Mouse (Mus musculus): ENCODE measurements around the gene Eif4e1b. TPM values are rescaled to one million over a fixed set of nuclear protein-coding genes. Genes with fewer than 3 reads are reported as not detected.

Eif4e1b gene
- polyA plus RNA-seq, 1 experiment from 2014 or later: not detected

DNA sequence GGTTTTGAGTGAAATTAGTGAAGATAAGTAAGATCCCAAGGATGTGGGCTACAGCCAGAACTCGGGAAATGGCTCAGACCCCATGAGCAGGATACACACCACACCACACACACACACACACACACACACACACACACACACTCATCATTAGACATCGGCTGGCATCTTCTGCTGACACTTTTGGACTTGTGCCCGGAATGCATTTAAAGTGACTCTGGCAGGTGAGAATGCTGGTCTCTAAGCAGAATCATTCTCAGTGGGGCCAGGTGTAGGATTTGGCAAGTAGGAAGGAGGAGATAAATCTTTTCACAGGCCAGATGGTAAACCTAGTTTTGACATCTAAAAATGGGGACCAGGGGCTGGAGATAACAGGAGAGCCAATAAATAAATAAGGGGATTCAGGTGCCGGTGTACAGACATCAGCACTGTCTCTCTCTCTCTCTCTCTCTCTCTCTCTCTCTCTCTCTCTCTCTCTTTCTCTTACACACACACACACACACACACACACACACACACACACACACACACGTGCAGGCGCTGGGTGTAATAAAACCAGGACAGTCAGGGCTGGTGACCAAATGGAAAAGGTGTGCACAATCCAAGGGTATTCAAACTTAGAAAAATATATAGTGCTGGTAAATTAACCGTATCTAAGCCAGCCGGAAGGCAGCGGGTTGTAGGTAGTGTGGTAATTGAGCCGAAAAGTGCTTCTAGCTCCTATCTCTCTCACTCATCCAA lies 26.5 kb upstream of the Eif4e1b start:
- no peak for ATAC-seq (ENCODE audit: insufficient read depth, low FRiP score, low TSS enrichment)
- DNase-seq (ENCODE audit: low spot score): no peak
- Histone ChIP-seq H3K27me3 (ENCODE audit: control insufficient read depth, insufficient read depth, low read length) (peaks cover 3% of the 10 kb centered on the region; the same call in 1 of the 2 replicates), H3K27ac (ENCODE audit: low read depth, low read length) (peak overlapping the region; percentile 79; the same call in 1 of the 2 replicates), H3K4me1 (ENCODE audit: control insufficient read depth, insufficient read depth, low read length) (peaks cover 21% of the 10 kb centered on the region), H3K9me3 (ENCODE audit: control insufficient read depth, low read length) (no peaks in the 10 kb centered on the region), H3K4me3 (ENCODE audit: low read depth, low read length) (peak overlapping the region; percentile 32), H3K9ac (ENCODE audit: low read length) (peak overlapping the region; percentile 47; the same call in 1 of the 2 replicates), H3K36me3 (ENCODE audit: control insufficient read depth, insufficient read depth, low read length) (no peaks in the 10 kb centered on the region), H3K4me2 (ENCODE audit: low read depth) (peak overlapping the region; percentile 62)
- 49% methylated on average over 10 of the region's 10 CpGs for WGBS

DNA sequence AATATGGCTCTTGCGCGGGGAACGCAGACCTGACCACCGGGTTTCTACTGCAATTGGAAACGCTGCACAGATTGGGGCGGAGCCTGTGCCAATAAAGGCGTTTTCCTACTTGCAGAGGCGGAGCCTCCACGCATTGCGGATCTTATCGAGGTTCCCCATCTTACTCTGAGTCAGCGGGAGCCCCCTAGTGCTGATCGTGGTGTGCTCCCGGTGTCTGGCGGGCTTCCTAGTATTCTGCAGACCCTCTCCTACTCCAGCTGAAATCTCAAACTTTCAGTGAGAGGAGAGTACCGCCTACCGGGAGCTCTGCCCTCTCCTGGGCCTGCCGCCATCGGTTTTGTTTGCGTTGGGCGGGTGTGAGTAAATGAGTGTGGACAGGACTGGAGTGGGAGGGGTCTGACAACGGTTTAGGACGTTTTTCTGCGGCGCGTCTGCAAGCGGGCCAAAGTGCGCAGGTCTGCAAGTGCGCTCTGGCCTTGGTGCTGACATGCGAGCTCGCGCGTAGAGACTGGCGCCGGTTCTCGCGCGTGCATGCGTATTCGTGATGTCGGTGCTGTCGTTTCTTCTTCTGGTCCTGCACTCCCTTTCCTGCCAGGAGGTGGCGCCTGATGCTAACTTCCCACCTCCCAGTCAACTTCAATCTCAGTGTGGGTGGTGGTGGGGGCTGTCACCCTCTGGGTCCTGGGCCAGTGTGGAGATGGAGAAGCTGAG lies 25.6 kb upstream of the Eif4e1b start:
- DNase-seq (ENCODE audit: low spot score) (peak; percentile 95), ATAC-seq (ENCODE audit: insufficient read depth, low FRiP score, low TSS enrichment) (peak; percentile 78)
- Histone ChIP-seq H3K4me3 (ENCODE audit: low read depth, low read length) (peak overlapping the region; percentile 32), H3K9ac (ENCODE audit: low read length) (peak overlapping the region; percentile 50), H3K36me3 (ENCODE audit: control insufficient read depth, insufficient read depth, low read length) (no peaks in the 10 kb centered on the region), H3K9me3 (ENCODE audit: control insufficient read depth, low read length) (no peaks in the 10 kb centered on the region), H3K4me1 (ENCODE audit: control insufficient read depth, insufficient read depth, low read length) (peaks cover 21% of the 10 kb centered on the region), H3K27me3 (ENCODE audit: control insufficient read depth, insufficient read depth, low read length) (peaks cover 4% of the 10 kb centered on the region; the same call in 1 of the 2 replicates), H3K4me2 (ENCODE audit: low read depth) (peak overlapping the region; percentile 62), H3K27ac (ENCODE audit: low read depth, low read length) (peak overlapping the region; percentile 79)
- under 1% methylated on average over 43 of the region's 43 CpGs for WGBS

DNA sequence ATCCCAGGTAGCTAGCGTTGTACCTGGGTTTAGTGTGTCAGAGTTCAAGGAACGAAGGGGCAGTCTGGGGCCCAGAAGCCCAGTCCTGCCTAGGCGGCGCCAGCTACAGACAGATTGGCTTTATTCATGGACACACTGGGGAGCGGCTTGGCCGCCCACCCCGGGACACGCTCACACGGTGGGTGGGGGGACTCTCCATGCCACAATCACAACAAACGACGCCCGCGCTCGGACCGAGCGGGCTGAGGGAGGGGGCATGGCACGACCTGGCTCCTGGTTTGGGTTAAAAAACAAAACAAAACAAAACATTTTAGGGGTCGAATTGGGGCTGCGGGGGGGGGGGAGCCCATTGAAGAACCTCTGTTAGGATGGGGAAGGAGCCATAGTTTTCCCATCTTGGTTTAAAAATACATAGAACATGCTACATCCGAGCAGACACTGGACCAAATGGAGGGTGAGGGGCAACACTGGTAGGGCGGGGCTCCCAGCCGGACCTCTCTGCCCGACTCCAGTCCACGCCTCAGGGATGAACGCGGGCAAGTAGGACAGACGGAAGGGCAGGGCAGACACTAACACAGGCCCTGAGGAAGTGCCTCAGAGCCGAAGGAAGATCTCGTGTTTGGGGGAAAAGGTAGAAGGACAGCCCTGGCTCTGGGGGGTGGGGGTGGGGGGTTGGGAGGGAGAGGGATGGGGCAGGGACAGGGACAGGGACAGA lies 24.9 kb upstream of the Eif4e1b start:
- Histone ChIP-seq H3K27me3 (ENCODE audit: control insufficient read depth, insufficient read depth, low read length) (peaks cover 11% of the 10 kb centered on the region), H3K9ac (ENCODE audit: low read length) (peak overlapping the region; percentile 50), H3K9me3 (ENCODE audit: control insufficient read depth, low read length) (no peaks in the 10 kb centered on the region), H3K4me3 (ENCODE audit: low read depth, low read length) (peak overlapping the region; percentile 32), H3K27ac (ENCODE audit: low read depth, low read length) (peak overlapping the region; percentile 79; the same call in 1 of the 2 replicates), H3K4me1 (ENCODE audit: control insufficient read depth, insufficient read depth, low read length) (peaks cover 21% of the 10 kb centered on the region), H3K36me3 (ENCODE audit: control insufficient read depth, insufficient read depth, low read length) (no peaks in the 10 kb centered on the region), H3K4me2 (ENCODE audit: low read depth) (peak overlapping the region; percentile 62)
- ATAC-seq (ENCODE audit: insufficient read depth, low FRiP score, low TSS enrichment) (no peak), DNase-seq (ENCODE audit: low spot score) (no peak)
- 1% methylated on average over 29 of the region's 29 CpGs for WGBS

DNA sequence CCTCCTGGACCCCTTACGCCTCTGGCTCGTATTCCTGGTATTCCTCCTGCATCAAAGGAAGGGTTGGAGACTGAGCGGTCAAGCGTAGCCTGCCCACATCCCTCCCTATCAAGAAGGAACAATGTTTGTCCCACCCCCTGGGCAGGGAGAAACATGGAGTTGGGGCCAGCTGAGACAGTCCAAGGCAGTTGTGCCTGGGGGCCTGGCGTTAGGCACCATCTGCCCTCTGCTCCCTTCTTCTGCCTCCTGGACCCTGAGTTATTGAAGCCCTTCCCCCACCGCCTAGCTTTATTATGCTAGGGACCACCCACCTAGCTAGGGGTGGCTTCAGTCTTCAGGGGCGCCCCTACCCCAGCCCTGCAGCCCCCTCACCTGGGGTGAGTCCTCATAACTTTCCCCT lies 24.3 kb upstream of the Eif4e1b start:
- H3K9ac ChIP-seq (ENCODE audit: low read length): peak overlapping the region; percentile 50
- no peaks in the 10 kb centered on the region for H3K36me3 ChIP-seq (ENCODE audit: control insufficient read depth, insufficient read depth, low read length)
- DNase-seq (ENCODE audit: low spot score) (no peak), ATAC-seq (ENCODE audit: insufficient read depth, low FRiP score, low TSS enrichment) (no peak)
- H3K9me3 ChIP-seq (ENCODE audit: control insufficient read depth, low read length): no peaks in the 10 kb centered on the region
- WGBS: 5% methylated on average over 7 of the region's 7 CpGs
- no peak overlapping the region for H3K27ac ChIP-seq (ENCODE audit: low read depth, low read length)
- 0 out of 2 replicates have a peak overlapping the region, but pooled peaks have one; percentile 32 for H3K4me3 ChIP-seq (ENCODE audit: low read depth, low read length)
- H3K27me3 ChIP-seq (ENCODE audit: control insufficient read depth, insufficient read depth, low read length): peaks cover 15% of the 10 kb centered on the region
- H3K4me1 ChIP-seq (ENCODE audit: control insufficient read depth, insufficient read depth, low read length): peaks cover 21% of the 10 kb centered on the region
- peak overlapping the region; percentile 62 for H3K4me2 ChIP-seq (ENCODE audit: low read depth)

DNA sequence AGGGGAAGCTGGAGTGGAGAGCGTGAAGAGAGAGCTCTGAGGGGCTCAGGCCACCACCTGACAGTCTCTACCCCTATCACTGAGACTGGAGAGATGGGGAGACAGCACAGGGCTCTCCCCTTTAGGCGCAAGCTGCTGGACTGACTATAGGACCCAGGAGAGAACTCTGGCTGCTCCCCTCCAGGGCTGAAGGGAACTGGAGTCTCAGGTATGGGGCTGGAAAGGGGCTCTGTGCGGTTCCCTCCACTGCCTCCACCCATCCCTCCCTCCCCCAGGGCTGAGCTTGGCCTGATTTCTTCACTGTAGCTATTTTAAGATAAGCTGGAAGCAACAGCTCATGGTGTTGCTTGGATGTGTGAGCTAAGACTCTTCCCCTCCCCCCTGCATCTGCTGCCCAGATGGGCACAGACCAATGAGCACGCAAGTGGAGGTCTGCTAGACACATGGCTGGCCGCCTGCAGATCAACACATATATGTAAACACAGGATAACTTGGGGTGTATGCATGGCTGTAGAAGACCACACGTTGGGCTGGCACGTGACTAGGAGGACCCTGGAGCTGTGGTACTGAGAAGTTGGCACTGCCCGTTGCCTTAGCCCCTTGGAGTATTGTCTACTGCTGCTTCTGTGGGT lies 23.5 kb upstream of the Eif4e1b start:
- DNase-seq (ENCODE audit: low spot score): no peak
- H3K4me1 ChIP-seq (ENCODE audit: control insufficient read depth, insufficient read depth, low read length): peaks cover 21% of the 10 kb centered on the region
- WGBS: 51% methylated on average over 8 of the region's 8 CpGs
- H3K4me2 ChIP-seq (ENCODE audit: low read depth): no peak overlapping the region
- no peak overlapping the region for H3K27ac ChIP-seq (ENCODE audit: low read depth, low read length)
- no peak for ATAC-seq (ENCODE audit: insufficient read depth, low FRiP score, low TSS enrichment)
- H3K27me3 ChIP-seq (ENCODE audit: control insufficient read depth, insufficient read depth, low read length): peaks cover 23% of the 10 kb centered on the region
- no peak overlapping the region for H3K4me3 ChIP-seq (ENCODE audit: low read depth, low read length)
- H3K36me3 ChIP-seq (ENCODE audit: control insufficient read depth, insufficient read depth, low read length): no peaks in the 10 kb centered on the region
- H3K9ac ChIP-seq (ENCODE audit: low read length): no peak overlapping the region
- no peaks in the 10 kb centered on the region for H3K9me3 ChIP-seq (ENCODE audit: control insufficient read depth, low read length)

DNA sequence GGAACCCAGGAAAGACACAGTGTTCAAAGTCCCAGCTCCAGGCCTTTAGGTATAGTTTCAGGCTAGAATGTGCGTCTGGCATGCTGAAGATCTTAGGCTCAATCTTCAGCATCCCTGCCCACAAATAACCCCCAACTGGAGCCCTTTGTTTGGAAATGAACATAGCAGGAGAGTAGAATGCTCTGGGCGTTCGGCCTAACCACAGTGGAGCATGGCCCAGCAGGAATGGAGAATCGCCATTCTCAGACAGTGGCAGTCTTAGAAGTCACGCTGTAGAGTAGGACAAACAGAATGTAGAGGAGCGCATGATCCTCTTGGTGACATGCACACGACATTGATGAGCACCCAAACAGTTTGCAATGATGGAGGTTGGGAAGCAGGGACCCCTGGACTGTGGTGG lies 22.9 kb upstream of the Eif4e1b start:
- H3K36me3 ChIP-seq (ENCODE audit: control insufficient read depth, insufficient read depth, low read length): no peaks in the 10 kb centered on the region
- no peak overlapping the region for H3K4me3 ChIP-seq (ENCODE audit: low read depth, low read length)
- no peak overlapping the region for H3K9ac ChIP-seq (ENCODE audit: low read length)
- no peak overlapping the region for H3K4me2 ChIP-seq (ENCODE audit: low read depth)
- peaks cover 23% of the 10 kb centered on the region for H3K4me1 ChIP-seq (ENCODE audit: control insufficient read depth, insufficient read depth, low read length)
- ATAC-seq (ENCODE audit: insufficient read depth, low FRiP score, low TSS enrichment) (no peak), DNase-seq (ENCODE audit: low spot score) (no peak)
- H3K9me3 ChIP-seq (ENCODE audit: control insufficient read depth, low read length): no peaks in the 10 kb centered on the region
- no peak overlapping the region for H3K27ac ChIP-seq (ENCODE audit: low read depth, low read length)
- peaks cover 29% of the 10 kb centered on the region for H3K27me3 ChIP-seq (ENCODE audit: control insufficient read depth, insufficient read depth, low read length)
- 77% methylated on average over 7 of the region's 7 CpGs for WGBS

DNA sequence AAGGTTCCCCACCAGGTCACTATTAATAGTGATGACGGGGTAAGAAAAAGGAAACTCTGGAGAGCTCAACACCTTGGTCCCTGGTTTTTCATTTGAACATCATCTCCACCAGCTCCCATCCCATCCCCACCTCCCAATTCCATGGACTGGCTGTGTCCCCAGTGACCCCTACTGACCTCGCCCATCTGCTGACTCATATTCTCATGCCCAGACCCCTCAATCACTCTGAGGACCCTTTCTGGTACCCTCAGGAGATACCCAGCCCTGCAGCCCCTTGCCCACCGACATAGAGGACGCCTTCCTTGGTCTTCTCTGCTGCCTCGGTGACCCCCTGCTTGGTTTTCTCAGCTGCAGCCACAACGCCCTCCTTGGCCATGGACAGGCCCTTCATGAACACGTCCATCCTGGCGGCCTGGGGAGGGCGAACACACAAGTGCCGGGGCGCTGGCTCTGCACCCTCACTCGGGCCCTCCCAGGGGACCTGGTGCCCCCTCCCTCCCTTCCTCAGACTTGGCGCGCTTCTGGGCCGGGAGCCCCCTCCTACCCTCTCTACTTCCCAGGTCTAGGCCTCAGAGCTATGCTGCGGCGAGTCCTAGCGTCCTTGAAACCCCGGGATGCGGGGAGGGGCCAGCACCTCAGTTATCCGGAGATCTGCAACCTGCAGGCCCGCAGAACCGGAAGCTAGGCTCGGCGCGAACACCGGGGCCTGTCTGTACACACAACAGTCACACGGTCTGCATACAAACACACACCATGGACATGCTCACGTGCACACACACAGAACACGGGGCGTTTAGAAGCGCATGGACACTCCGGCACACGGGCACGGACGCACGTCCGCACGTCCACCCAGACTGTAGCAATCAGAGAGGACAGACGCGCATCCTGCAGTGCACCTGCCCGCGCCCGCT lies 18.3 kb upstream of the Eif4e1b start:
- no peak overlapping the region for H3K27ac ChIP-seq (ENCODE audit: low read depth, low read length)
- no peaks in the 10 kb centered on the region for H3K9me3 ChIP-seq (ENCODE audit: control insufficient read depth, low read length)
- peak overlapping the region; percentile 40 for H3K4me3 ChIP-seq (ENCODE audit: low read depth, low read length)
- H3K36me3 ChIP-seq (ENCODE audit: control insufficient read depth, insufficient read depth, low read length): no peaks in the 10 kb centered on the region
- H3K27me3 ChIP-seq (ENCODE audit: control insufficient read depth, insufficient read depth, low read length): peaks cover 43% of the 10 kb centered on the region
- ATAC-seq (ENCODE audit: insufficient read depth, low FRiP score, low TSS enrichment): 0 out of 2 replicates have a peak, but pooled peaks have one; percentile 9
- H3K4me1 ChIP-seq (ENCODE audit: control insufficient read depth, insufficient read depth, low read length): peaks cover 5% of the 10 kb centered on the region; the same call in 1 of the 2 replicates
- DNase-seq (ENCODE audit: low spot score): peak; percentile 22
- H3K4me2 ChIP-seq (ENCODE audit: low read depth): peak overlapping the region; percentile 78
- 5% methylated on average over 44 of the region's 44 CpGs for WGBS
- peak overlapping the region; percentile 42 for H3K9ac ChIP-seq (ENCODE audit: low read length)
